Mouse (Mus musculus) testis, adult 2 months (tissue): ENCODE measurements at regions not wholly inside any gene's neighbourhood (a gene's known extent, or its start where the extent isn't known, plus 50 kb on each side); places are given as distances from the start of the nearest gene placed in this dataset.

ENCODE experiments used
- CTCF ChIP-seq: fragments of 200-500 bp; IDR thresholded peaks from 2 replicates; pipeline ENCODE4 v1.5.1; 2012; ENCODE audit warnings: low read depth, mild to moderate bottlenecking, inconsistent platforms, low read length, moderate library complexity; ENCODE audit not compliant: control insufficient read depth, insufficient read depth, insufficient replicate concordance
- POLR2A ChIP-seq: fragments of 200-500 bp; IDR thresholded peaks from 2 replicates; pipeline ENCODE4 v1.6.1; 2012; ENCODE audit warnings: low read depth, mild to moderate bottlenecking, inconsistent platforms, low read length, moderate library complexity; ENCODE audit not compliant: control insufficient read depth

DNA sequence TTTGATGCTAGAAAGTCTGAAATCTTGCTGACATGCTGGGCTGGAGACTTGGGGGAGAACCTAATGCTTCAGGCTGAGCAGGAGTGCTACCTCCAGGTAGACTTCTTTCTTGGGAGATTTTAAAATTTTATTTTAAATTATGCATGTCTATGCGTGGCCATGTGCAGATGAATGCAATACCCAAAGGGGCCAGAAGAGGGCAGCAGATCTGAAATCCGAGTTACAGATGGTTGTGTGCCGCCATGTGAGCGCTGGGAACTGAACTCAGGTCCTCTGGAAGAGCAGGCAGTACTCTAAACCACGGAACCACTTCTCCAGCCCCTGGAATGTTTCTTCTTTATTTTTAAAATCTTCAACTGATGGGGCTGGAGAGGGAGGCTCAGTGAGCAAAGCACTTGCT is 135.8 kb downstream of the Slc4a3 start:
- TF ChIP-seq POLR2A (no peak), CTCF (peak; percentile 61; the same call in 1 of the 2 replicates)
